Mouse (Mus musculus): ENCODE data around the gene Ppcdc. TPM values are rescaled to one million over a fixed set of nuclear protein-coding genes. Genes with fewer than 3 reads are reported as not detected.

Gene Ppcdc
- polyA plus RNA-seq, 1 experiment from 2014 or later: 11.3 TPM

DNA sequence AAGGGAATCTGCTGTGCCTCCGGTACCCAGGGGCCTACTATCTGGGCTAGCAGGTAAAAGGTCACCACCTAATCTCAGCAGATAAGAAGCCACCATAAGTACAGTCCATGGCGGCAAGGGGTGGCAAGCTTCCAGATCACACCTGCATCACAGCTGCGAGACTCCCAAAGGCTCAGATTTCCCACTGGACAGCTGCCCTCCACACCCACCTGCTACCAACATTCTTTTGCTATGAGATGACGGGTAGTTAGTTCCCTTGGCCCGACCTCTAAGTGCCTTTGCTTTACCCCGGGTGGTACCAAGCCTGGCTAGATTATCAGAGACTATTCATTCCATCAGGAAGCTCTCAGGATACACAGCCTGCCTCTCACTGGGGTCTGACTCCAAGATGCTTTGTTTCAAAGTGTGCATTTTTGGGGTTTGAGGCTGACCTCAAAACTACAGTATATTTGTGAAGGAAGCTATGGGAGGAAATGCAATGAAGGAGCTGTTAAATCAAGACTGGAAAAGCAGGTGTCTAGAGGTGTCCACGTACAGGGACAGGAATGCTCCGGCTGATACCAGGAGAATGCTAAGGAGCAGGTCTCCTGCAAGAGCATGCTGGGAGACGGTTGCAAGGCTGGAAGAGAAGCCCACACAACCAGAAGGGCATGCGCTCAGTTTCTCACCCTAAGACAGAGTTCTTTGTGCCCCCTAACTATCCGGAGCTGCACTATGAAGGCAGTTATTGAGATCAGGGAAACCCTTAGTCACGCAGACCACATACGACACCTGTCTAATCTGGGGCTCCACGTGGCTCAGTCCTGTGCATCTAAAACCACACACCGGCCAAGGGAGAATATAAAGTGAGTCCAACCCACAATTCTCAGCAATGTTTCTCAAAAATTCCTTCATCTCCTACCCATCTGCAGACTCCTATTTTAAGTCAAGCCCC is 37.3 kb downstream of the Ppcdc start:
- Histone ChIP-seq H3K4me2 (no peak overlapping the region), H3K4me3 (replicated peaks) (no peak overlapping the region), H3K4me1 (replicated peaks) (no peaks in the 10 kb centered on the region), H3K9me3 (replicated peaks) (0 out of 2 replicates have a peak, but pooled peaks cover 4% of the 10 kb centered on the region), H3K36me3 (no peaks in the 10 kb centered on the region), H3K9ac (no peak overlapping the region), H3K27me3 (no peaks in the 10 kb centered on the region), H3K27ac (no peak overlapping the region)
- DNase-seq (no peak), ATAC-seq (ENCODE audit: low read depth) (no peak)
- 59% methylated on average over 15 of the region's 15 CpGs for WGBS (ENCODE audit: insufficient replicate concordance)

GRCm38 (mm10) chr9:57398773-57399172 is 41.2 kb downstream of the Ppcdc start:
- Histone ChIP-seq H3K4me3 (replicated peaks) (no peak overlapping the region), H3K27me3 (no peaks in the 10 kb centered on the region), H3K27ac (no peak overlapping the region), H3K9me3 (replicated peaks) (0 out of 2 replicates have a peak, but pooled peaks cover 4% of the 10 kb centered on the region), H3K36me3 (no peaks in the 10 kb centered on the region), H3K4me1 (replicated peaks) (no peaks in the 10 kb centered on the region), H3K4me2 (no peak overlapping the region), H3K9ac (no peak overlapping the region)
- no peak for ATAC-seq (ENCODE audit: low read depth)
- WGBS (ENCODE audit: insufficient replicate concordance): 66% methylated on average over 2 of the region's 2 CpGs
- no peak for DNase-seq

DNA sequence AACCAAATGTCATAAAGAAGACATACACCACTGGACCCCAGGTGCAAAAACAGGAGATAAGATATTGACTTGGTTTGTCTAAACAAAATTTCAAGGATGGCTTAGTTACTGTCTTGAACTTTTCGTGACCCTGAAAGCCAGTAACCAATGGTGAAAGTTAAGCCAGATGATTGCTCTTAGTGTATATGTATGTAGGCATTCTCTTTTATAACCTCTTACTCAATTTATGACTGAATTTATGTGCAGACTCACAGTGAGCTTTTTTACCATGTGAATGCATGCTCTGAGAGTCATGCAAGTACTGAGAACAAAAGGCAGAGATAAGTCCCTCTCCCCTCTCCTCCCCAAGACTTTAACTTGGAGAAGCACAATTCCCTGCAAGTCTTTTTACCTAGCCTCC is 47.0 kb downstream of the Ppcdc start:
- Histone ChIP-seq H3K27me3 (no peaks in the 10 kb centered on the region), H3K36me3 (no peaks in the 10 kb centered on the region), H3K4me3 (replicated peaks) (no peak overlapping the region), H3K9ac (no peak overlapping the region), H3K4me1 (replicated peaks) (no peaks in the 10 kb centered on the region), H3K4me2 (no peak overlapping the region), H3K27ac (no peak overlapping the region), H3K9me3 (replicated peaks) (no peaks in the 10 kb centered on the region)
- WGBS (ENCODE audit: insufficient replicate concordance): 70% methylated on average over 1 of the region's 1 CpGs
- ATAC-seq (ENCODE audit: low read depth) (no peak), DNase-seq (no peak)

DNA sequence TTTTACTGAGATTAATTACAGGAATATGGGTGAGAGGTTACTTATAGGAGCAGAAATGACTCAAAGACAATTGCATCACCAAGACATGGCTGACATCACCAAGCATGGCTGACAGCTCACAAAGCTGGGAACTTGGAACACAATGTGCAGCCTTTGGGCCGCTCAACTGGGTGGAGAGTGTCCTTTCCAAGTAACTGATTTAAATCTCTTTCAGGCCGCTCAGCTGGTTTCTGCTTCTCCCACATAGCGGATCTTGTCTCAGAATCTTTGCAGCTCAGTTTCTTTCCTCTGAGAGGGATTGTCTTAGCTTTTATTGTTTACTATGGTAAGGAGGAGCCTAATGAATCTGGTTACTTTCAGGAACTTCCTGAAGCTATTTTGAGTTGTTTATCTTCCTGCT is 49.1 kb downstream of the Ppcdc start:
- Histone ChIP-seq H3K36me3 (no peaks in the 10 kb centered on the region), H3K27me3 (no peaks in the 10 kb centered on the region), H3K9me3 (replicated peaks) (no peaks in the 10 kb centered on the region), H3K4me2 (no peak overlapping the region), H3K4me3 (replicated peaks) (no peak overlapping the region), H3K4me1 (replicated peaks) (no peaks in the 10 kb centered on the region), H3K9ac (no peak overlapping the region), H3K27ac (no peak overlapping the region)
- ATAC-seq (ENCODE audit: low read depth) (no peak), DNase-seq (no peak)
- 48% methylated on average over 3 of the region's 3 CpGs for WGBS (ENCODE audit: insufficient replicate concordance)

- H3K27me3 ChIP-seq: no peaks in the 10 kb centered on the region
- no peak for DNase-seq
- no peaks in the 10 kb centered on the region for H3K4me1 ChIP-seq (replicated peaks)
- ATAC-seq (ENCODE audit: low read depth): no peak
- no peaks in the 10 kb centered on the region for H3K9me3 ChIP-seq (replicated peaks)
- H3K27ac ChIP-seq: no peak overlapping the region
- no peak overlapping the region for H3K4me3 ChIP-seq (replicated peaks)
- 12% methylated on average over 1 of the region's 1 CpGs for WGBS (ENCODE audit: insufficient replicate concordance)
- no peak overlapping the region for H3K4me2 ChIP-seq
- H3K36me3 ChIP-seq: no peaks in the 10 kb centered on the region
- no peak overlapping the region for H3K9ac ChIP-seq
Measured at GRCm38 (mm10) chr9:57389131-57389530, 50.8 kb downstream of the Ppcdc start.

DNA sequence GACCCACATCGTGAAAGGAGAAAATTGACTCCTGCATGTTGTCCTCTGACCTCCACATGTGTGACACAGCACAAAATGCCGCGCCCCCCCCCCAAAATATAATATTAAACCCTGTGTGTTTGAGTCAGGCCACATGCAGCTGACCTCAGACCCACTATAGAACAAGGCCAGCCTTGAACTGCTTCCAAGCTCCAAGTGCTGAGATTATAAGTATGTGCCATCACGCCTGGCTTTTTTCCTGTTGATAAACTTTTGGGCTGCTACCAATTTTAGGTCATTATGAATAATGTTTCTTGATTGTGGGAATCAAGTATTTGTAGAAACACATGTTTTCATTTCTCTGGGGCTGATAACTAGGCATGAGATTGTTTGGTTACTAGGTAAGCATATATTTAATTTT is 53.0 kb downstream of the Ppcdc start:
- no peak overlapping the region for H3K4me3 ChIP-seq (replicated peaks)
- H3K27ac ChIP-seq: no peak overlapping the region
- 63% methylated on average over 4 of the region's 4 CpGs for WGBS (ENCODE audit: insufficient replicate concordance)
- H3K4me2 ChIP-seq: no peak overlapping the region
- no peaks in the 10 kb centered on the region for H3K9me3 ChIP-seq (replicated peaks)
- no peak for ATAC-seq (ENCODE audit: low read depth)
- DNase-seq: no peak
- H3K4me1 ChIP-seq (replicated peaks): no peaks in the 10 kb centered on the region
- H3K36me3 ChIP-seq: no peaks in the 10 kb centered on the region
- no peak overlapping the region for H3K9ac ChIP-seq
- no peaks in the 10 kb centered on the region for H3K27me3 ChIP-seq

DNA sequence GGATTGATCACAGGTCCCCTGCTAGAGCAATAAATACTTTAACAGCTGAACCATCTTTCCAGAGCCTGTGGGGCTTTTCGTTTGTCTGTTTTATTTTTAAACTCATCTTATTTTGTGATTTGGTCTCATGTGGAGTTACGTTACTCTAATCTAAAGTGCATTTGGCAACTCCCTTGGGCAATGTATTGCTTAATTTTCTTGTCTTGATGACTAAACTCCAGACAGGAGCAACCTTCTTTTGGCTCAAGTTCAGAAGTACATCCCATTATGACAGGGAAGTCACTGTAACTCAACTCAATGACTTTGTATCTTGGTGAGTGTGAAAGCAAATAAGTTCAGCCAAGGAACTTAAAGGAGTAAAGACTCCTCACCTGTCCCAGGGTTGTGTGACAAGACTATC is 55.3 kb downstream of the Ppcdc start:
- WGBS (ENCODE audit: insufficient replicate concordance): 62% methylated on average over 2 of the region's 2 CpGs
- ATAC-seq (ENCODE audit: low read depth) (no peak), DNase-seq (no peak)
- no peaks in the 10 kb centered on the region for H3K27me3 ChIP-seq
- no peak overlapping the region for H3K27ac ChIP-seq
- H3K36me3 ChIP-seq: no peaks in the 10 kb centered on the region
- no peak overlapping the region for H3K9ac ChIP-seq
- no peaks in the 10 kb centered on the region for H3K4me1 ChIP-seq (replicated peaks)
- H3K9me3 ChIP-seq (replicated peaks): no peaks in the 10 kb centered on the region
- no peak overlapping the region for H3K4me2 ChIP-seq
- H3K4me3 ChIP-seq (replicated peaks): no peak overlapping the region

GRCm38 (mm10) chr9:57360999-57361398 is 78.9 kb downstream of the Ppcdc start:
- ATAC-seq (ENCODE audit: low read depth): no peak
- no peak overlapping the region for H3K4me2 ChIP-seq
- H3K9me3 ChIP-seq (replicated peaks): no peaks in the 10 kb centered on the region
- no peaks in the 10 kb centered on the region for H3K27me3 ChIP-seq
- WGBS (ENCODE audit: insufficient replicate concordance): 63% methylated on average over 3 of the region's 3 CpGs
- no peak overlapping the region for H3K9ac ChIP-seq
- no peak overlapping the region for H3K4me3 ChIP-seq (replicated peaks)
- H3K27ac ChIP-seq: no peak overlapping the region
- H3K36me3 ChIP-seq: no peaks in the 10 kb centered on the region
- DNase-seq: no peak
- H3K4me1 ChIP-seq (replicated peaks): no peaks in the 10 kb centered on the region

DNA sequence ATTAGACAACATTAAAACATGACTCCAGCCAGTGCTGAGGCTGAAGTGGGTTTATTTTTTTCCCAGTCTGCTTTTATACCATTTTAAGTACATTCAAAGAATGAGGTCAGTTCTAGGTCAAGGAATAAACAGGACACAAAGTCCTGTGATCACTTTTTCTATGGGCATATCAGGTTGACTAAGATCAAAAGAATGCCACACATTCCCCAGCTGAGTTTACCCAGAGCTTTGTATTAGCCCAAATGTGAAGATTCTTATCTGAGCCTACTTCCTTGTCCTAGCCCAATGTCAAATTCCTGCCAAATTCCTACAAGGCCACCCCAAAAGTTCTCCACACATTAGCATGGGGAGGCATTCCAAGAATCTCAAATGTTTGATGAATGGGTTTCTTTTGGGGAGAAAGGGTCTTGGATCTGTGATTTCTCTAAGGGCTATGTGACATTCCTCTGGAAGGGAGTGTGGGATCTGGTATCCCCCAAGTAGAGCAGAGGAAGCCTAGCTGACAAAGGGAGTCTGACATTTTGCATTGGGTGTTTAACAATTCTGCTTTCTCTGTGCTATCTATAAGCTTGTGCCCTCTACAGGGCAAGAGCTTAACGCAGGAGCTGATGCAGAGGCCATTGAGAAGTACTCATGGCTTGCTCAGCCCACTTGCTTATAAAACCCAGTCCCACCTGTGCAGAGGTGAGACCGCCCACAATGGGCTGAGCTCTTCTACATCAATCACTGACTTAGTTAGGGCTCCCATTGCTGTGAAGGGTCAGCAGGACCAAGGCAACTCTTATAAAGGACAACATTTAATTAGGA is 85.3 kb downstream of the Ppcdc start:
- DNase-seq: no peak
- Histone ChIP-seq H3K4me2 (no peak overlapping the region), H3K36me3 (no peaks in the 10 kb centered on the region), H3K9ac (no peak overlapping the region), H3K27ac (no peak overlapping the region), H3K4me3 (replicated peaks) (no peak overlapping the region), H3K9me3 (replicated peaks) (no peaks in the 10 kb centered on the region), H3K4me1 (replicated peaks) (no peaks in the 10 kb centered on the region), H3K27me3 (no peaks in the 10 kb centered on the region)
- WGBS (ENCODE audit: insufficient replicate concordance): 52% methylated on average over 2 of the region's 2 CpGs
- ATAC-seq (ENCODE audit: low read depth): no peak

GRCm38 (mm10) chr9:57351277-57351676 is 88.6 kb downstream of the Ppcdc start:
- Histone ChIP-seq H3K4me2 (no peak overlapping the region), H3K27ac (no peak overlapping the region), H3K4me3 (replicated peaks) (no peak overlapping the region), H3K27me3 (no peaks in the 10 kb centered on the region), H3K36me3 (no peaks in the 10 kb centered on the region), H3K9me3 (replicated peaks) (no peaks in the 10 kb centered on the region), H3K9ac (no peak overlapping the region), H3K4me1 (replicated peaks) (peaks cover under 1% of the 10 kb centered on the region)
- WGBS (ENCODE audit: insufficient replicate concordance): 46% methylated on average over 2 of the region's 2 CpGs
- ATAC-seq (ENCODE audit: low read depth) (no peak), DNase-seq (no peak)

DNA sequence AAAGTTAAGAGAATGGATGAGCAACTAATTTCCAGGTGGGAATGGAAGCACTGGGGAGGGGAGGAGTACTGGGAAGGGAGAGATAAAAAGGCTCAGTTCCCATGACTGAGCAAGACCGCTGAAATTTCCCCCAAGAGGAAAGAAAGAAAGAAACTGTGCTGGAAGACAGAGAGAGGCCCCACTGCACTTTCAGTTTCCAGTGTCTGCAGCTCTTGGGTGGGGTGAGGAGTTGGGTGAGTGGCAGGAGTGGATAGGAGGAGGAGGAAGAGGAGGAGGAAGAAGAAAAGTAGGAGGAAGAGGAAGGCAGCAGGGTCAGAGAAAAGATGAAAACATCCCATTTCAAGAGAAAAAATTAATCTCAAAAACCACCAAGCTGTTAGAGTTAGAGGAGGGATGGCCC is 94.0 kb downstream of the Ppcdc start:
- ATAC-seq (ENCODE audit: low read depth) (no peak), DNase-seq (no peak)
- Histone ChIP-seq H3K9me3 (replicated peaks) (no peaks in the 10 kb centered on the region), H3K36me3 (no peaks in the 10 kb centered on the region), H3K9ac (no peak overlapping the region), H3K4me3 (replicated peaks) (no peak overlapping the region), H3K4me2 (no peak overlapping the region), H3K27me3 (no peaks in the 10 kb centered on the region), H3K4me1 (replicated peaks) (peaks cover 13% of the 10 kb centered on the region), H3K27ac (no peak overlapping the region)
- 28% methylated on average over 1 of the region's 1 CpGs for WGBS (ENCODE audit: insufficient replicate concordance)
